ENCODE assay signal across 23 mouse cellular contexts in genomic region chr9:43520931-43521330, GRCm38 (mm10).
"Had no signal": no experiment of that assay in that cellular context is flagged by ENCODE, and none has a peak within 500 bp of the region (broad histone marks: within the 10 kb centered on the region; RNA-seq: fewer than 3 reads in every experiment).

No protein-coding gene starts in this region.

- H3K4me1 ChIP-seq: heart, embryonic 10.5 days; kidney, embryonic 15.5 days; limb, embryonic 13.5 days; liver, embryonic 12.5 days had no signal

- H3K4me3 ChIP-seq: gastrocnemius, adult 2 months; heart, embryonic 10.5 days; heart, embryonic 12.5 days; hindbrain, embryonic 13.5 days; hindbrain, embryonic 15.5 days; kidney, embryonic 15.5 days; limb, embryonic 13.5 days; limb, embryonic 15.5 days; liver, embryonic 12.5 days had no signal

- H3K27me3 ChIP-seq: heart, embryonic 12.5 days; hindbrain, embryonic 13.5 days; hindbrain, embryonic 15.5 days; kidney, embryonic 15.5 days; limb, embryonic 13.5 days; limb, embryonic 15.5 days; liver, embryonic 12.5 days had no signal

- DNase-seq: gastrocnemius, adult 2 months; gastrocnemius, postnatal 10 days; gastrocnemius, postnatal 25 days; heart, adult 18-20 months; heart, postnatal 10 days; heart, postnatal 4 days; kidney, adult 11 months; kidney, adult 2 months; kidney, adult 9 months; kidney, postnatal 14 days; kidney, postnatal 36 days; left cerebral cortex, postnatal 4 days had no signal

- H3K27ac ChIP-seq: gastrocnemius, adult 2 months; heart, embryonic 10.5 days; hindbrain, embryonic 13.5 days; hindbrain, embryonic 15.5 days; hindbrain, postnatal 0 days; kidney, embryonic 15.5 days; kidney, postnatal 0 days; limb, embryonic 13.5 days; limb, embryonic 15.5 days; liver, embryonic 12.5 days; liver, embryonic 14.5 days had no signal
